Mouse (Mus musculus) heart, postnatal 0 days (tissue): Measurements from ENCODE around the gene Trp53i13.

Source experiments
- CTCF ChIP-seq: IDR thresholded peaks from 2 replicates; pipeline ENCODE4 v1.5.1; 2016; ENCODE audit warnings: antibody characterized with exemption, control low read depth, low read depth
- EP300 ChIP-seq: IDR thresholded peaks from 2 replicates; pipeline ENCODE4 v1.6.1; 2016; ENCODE audit warnings: antibody characterized with exemption, low read depth

DNA sequence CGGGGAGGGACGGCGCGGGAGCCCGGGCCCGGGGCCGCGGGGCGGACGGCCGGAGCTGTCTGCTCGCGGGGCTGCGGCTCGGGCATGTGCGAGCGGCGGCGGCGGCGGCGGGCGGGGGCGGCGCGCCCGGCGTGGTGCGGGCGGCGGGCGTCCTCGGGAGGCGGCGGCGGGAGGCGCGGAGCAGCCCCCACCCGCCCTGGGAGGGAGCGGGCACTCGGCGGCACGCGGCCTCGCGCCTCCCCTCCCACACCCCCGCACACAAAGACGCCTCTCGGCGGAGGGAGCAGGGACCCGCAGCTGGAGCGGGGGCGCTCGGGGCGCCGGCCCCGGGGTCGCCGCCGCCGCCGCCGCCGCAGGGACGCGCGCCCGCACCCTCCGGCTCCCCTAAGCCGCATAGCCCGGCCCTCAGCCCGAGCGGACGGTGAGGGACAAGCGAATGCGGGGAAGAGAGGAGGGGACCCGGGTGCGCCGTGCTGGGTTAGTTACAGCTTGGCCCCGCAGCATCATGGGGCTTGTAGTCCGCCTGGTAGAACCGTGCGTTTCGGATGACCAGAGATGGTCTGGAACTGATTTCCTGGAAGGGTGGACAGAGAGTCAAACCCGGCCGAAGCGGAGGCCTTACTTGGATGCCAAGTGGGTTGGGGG, 26.1 kb downstream of the Trp53i13 start, which contains the start of gene Ankrd13b:
- TF ChIP-seq CTCF (no peak), EP300 (no peak)
